Mouse (Mus musculus): ENCODE data around the gene Slc4a5. TPM values are rescaled to one million over a fixed set of nuclear protein-coding genes. Genes with fewer than 3 reads are reported as not detected.
A peak's percentile ranks its signal among the peaks of the same experiment; 100 is the strongest.

Gene Slc4a5
- 0.49 and 0.68 TPM in 2 replicates for polyA plus RNA-seq (2016; fragmentation: Nextera tagmentation; extraction: Ambion mirVana)

- no peaks in the 10 kb centered on the region for H3K9me3 ChIP-seq
- H3K4me2 ChIP-seq, result no peak within 1 kb of the TSS
- ATAC-seq (ENCODE audit: insufficient number of reproducible peaks, insufficient read depth, low FRiP score, low TSS enrichment, low read depth), result no peak
- no peak within 1 kb of the TSS for H3K9ac ChIP-seq (replicated peaks)
- peaks cover 6% of the 10 kb centered on the region; the same call in 1 of the 2 replicates for H3K4me1 ChIP-seq (replicated peaks)
- H3K36me3 ChIP-seq, result no peaks in the 10 kb centered on the region
- H3K27ac ChIP-seq, result no peak within 1 kb of the TSS
- H3K4me3 ChIP-seq (replicated peaks), result no peak within 1 kb of the TSS
- no peaks in the 10 kb centered on the region for H3K27me3 ChIP-seq
- WGBS, result 73% methylated on average over 3 of the region's 3 CpGs
Measured at GRCm38 (mm10) chr6:83219814-83220213, at the start of gene Slc4a5. Gene Slc4a5, plus strand, starts transcription at chr6:83219828.

GRCm38 (mm10) chr6:83169872-83170271 lies 49.8 kb upstream of the Slc4a5 start:
- H3K27ac ChIP-seq, result no peak overlapping the region
- H3K4me1 ChIP-seq (replicated peaks), result peaks cover 20% of the 10 kb centered on the region
- H3K9me3 ChIP-seq, result no peaks in the 10 kb centered on the region
- 87% methylated on average over 5 of the region's 5 CpGs for WGBS
- no peaks in the 10 kb centered on the region for H3K27me3 ChIP-seq
- no peak for ATAC-seq (ENCODE audit: insufficient number of reproducible peaks, insufficient read depth, low FRiP score, low TSS enrichment, low read depth)
- H3K4me2 ChIP-seq, result no peak overlapping the region
- no peak overlapping the region for H3K4me3 ChIP-seq (replicated peaks)
- H3K9ac ChIP-seq (replicated peaks), result no peak overlapping the region
- H3K36me3 ChIP-seq, result 0 out of 2 replicates have a peak, but pooled peaks cover 6% of the 10 kb centered on the region

DNA sequence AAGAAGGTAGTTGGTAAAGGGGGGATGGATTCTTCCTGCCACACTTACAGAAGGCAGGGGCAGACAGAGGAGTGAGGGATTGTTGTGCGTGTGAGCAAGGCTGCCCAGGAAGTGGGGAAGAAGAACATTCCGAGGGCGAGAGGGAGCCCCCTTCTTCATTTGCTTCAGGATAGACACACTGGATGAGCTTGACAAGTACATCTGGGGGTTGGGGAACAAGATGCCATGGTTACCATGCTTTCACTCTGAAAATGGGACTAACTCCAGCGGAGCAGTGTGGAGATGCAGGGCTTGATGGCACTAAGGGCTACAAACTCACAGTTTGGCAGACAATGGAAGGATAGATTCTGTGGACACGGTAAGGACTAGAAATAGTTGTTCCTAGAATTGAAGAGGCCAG lies 48.6 kb upstream of the Slc4a5 start:
- H3K9me3 ChIP-seq, result no peaks in the 10 kb centered on the region
- H3K9ac ChIP-seq (replicated peaks), result no peak overlapping the region
- peaks cover 10% of the 10 kb centered on the region for H3K36me3 ChIP-seq
- H3K27ac ChIP-seq, result no peak overlapping the region
- no peak for ATAC-seq (ENCODE audit: insufficient number of reproducible peaks, insufficient read depth, low FRiP score, low TSS enrichment, low read depth)
- H3K27me3 ChIP-seq, result no peaks in the 10 kb centered on the region
- WGBS, result 77% methylated on average over 5 of the region's 5 CpGs
- no peak overlapping the region for H3K4me2 ChIP-seq
- no peak overlapping the region for H3K4me3 ChIP-seq (replicated peaks)
- peaks cover 16% of the 10 kb centered on the region for H3K4me1 ChIP-seq (replicated peaks)

DNA sequence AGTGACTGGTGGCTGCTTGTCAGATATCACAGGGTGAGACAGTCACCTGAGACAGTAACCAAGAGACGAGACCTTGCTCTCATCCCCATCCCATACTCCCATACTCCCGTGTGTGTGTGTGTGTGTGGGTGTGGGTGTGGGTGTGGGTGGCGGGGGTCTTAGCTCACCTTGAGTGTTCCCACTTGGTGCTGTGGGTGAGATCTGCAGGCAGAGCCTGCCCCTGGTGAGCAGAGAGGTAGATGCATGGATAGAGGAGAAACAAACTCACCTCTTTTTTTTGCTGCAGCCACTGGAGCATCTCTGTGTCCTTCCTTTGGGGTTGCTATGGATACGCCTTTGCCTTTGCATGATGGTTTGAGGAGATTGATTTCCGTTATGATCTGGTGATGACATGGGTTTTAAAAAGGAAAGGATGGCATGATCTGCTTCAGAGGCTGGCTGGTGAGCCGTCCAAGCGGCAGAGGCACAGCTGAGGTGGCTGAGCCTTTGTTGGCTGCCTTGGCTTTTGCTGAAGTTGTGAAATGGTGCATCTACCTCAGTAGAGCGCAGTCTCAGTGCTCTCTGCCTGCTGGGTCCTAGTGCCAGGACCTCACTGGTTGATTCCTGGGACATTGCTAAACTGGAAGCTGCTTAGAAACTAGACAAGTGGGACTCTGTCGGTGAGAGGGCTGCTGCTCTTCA lies 47.2 kb upstream of the Slc4a5 start:
- no peak overlapping the region for H3K4me3 ChIP-seq (replicated peaks)
- H3K4me2 ChIP-seq, result no peak overlapping the region
- peaks cover 4% of the 10 kb centered on the region; the same call in 1 of the 2 replicates for H3K4me1 ChIP-seq (replicated peaks)
- no peaks in the 10 kb centered on the region for H3K27me3 ChIP-seq
- H3K9me3 ChIP-seq, result no peaks in the 10 kb centered on the region
- H3K27ac ChIP-seq, result no peak overlapping the region
- H3K9ac ChIP-seq (replicated peaks), result no peak overlapping the region
- no peak for ATAC-seq (ENCODE audit: insufficient number of reproducible peaks, insufficient read depth, low FRiP score, low TSS enrichment, low read depth)
- peaks cover 13% of the 10 kb centered on the region for H3K36me3 ChIP-seq
- WGBS, result 75% methylated on average over 9 of the region's 9 CpGs

- Histone ChIP-seq H3K27ac (no peak overlapping the region), H3K4me2 (no peak overlapping the region), H3K9ac (replicated peaks) (no peak overlapping the region), H3K9me3 (no peaks in the 10 kb centered on the region), H3K4me3 (replicated peaks) (no peak overlapping the region), H3K27me3 (no peaks in the 10 kb centered on the region), H3K36me3 (peaks cover 13% of the 10 kb centered on the region), H3K4me1 (replicated peaks) (peaks cover 20% of the 10 kb centered on the region)
- no peak for ATAC-seq (ENCODE audit: insufficient number of reproducible peaks, insufficient read depth, low FRiP score, low TSS enrichment, low read depth)
- 87% methylated on average over 8 of the region's 8 CpGs for WGBS
Measured at GRCm38 (mm10) chr6:83175996-83176395, 43.6 kb upstream of the Slc4a5 start.

- Histone ChIP-seq H3K36me3 (peaks cover 33% of the 10 kb centered on the region), H3K4me3 (replicated peaks) (peak overlapping the region; percentile 35), H3K4me1 (replicated peaks) (peaks cover 16% of the 10 kb centered on the region), H3K4me2 (peak overlapping the region; percentile 59), H3K9ac (replicated peaks) (peak overlapping the region; percentile 47), H3K27me3 (no peaks in the 10 kb centered on the region), H3K27ac (no peak overlapping the region), H3K9me3 (no peaks in the 10 kb centered on the region)
- peak; percentile 57 for ATAC-seq (ENCODE audit: insufficient number of reproducible peaks, insufficient read depth, low FRiP score, low TSS enrichment, low read depth)
- 19% methylated on average over 12 of the region's 12 CpGs for WGBS
Measured at GRCm38 (mm10) chr6:83179390-83180117, 40.1 kb upstream of the Slc4a5 start.

GRCm38 (mm10) chr6:83180605-83181004 lies 39.0 kb upstream of the Slc4a5 start:
- WGBS, result 72% methylated on average over 6 of the region's 6 CpGs
- H3K27me3 ChIP-seq, result no peaks in the 10 kb centered on the region
- peaks cover 38% of the 10 kb centered on the region for H3K36me3 ChIP-seq
- no peak overlapping the region for H3K4me2 ChIP-seq
- H3K27ac ChIP-seq, result no peak overlapping the region
- H3K4me1 ChIP-seq (replicated peaks), result peaks cover 22% of the 10 kb centered on the region
- H3K4me3 ChIP-seq (replicated peaks), result no peak overlapping the region
- no peak overlapping the region for H3K9ac ChIP-seq (replicated peaks)
- no peaks in the 10 kb centered on the region for H3K9me3 ChIP-seq
- ATAC-seq (ENCODE audit: insufficient number of reproducible peaks, insufficient read depth, low FRiP score, low TSS enrichment, low read depth), result no peak

DNA sequence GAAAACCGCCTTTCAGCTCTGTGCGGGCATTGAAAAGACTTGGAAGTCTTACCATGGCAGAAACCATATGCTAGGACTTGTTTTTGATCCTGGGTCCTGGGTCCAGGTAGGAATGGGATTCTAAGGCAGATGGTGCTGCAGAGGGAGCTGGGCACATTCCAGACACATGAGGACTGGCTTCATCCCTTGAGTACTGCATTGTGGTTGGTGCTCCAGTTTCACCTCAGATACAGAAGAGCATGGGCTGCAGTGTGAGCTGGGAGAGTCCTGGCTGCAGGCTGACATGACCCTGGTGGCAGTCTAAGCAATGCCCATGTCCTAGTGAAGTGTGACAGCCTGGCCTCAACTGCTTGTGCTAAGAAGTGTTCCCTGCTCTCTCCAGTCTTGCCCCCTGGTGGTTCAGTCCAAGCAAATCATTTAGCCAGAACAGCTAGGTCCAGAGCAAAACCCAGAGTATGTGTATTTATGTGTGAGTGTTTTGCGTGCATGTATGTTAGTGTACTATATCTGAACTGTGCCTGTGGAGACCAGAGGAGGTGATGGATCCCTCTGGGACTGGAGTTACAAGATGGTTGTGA lies 34.7 kb upstream of the Slc4a5 start:
- peaks cover 57% of the 10 kb centered on the region for H3K36me3 ChIP-seq
- 84% methylated on average over 3 of the region's 3 CpGs for WGBS

GRCm38 (mm10) chr6:83185895-83186861 lies 33.5 kb upstream of the Slc4a5 start:
- Histone ChIP-seq H3K4me3 (replicated peaks) (peak overlapping the region; percentile 37), H3K4me2 (peak overlapping the region; percentile 61), H3K4me1 (replicated peaks) (peaks cover 26% of the 10 kb centered on the region), H3K36me3 (peaks cover 69% of the 10 kb centered on the region), H3K27me3 (no peaks in the 10 kb centered on the region), H3K27ac (peak overlapping the region; percentile 72), H3K9ac (replicated peaks) (peak overlapping the region; percentile 50), H3K9me3 (no peaks in the 10 kb centered on the region)
- 3% methylated on average over 25 of the region's 25 CpGs for WGBS
- peak; percentile 85 for ATAC-seq (ENCODE audit: insufficient number of reproducible peaks, insufficient read depth, low FRiP score, low TSS enrichment, low read depth)

More for the DNA sequence above, 34.7 kb upstream of the Slc4a5 start:
- Histone ChIP-seq H3K27me3 (no peaks in the 10 kb centered on the region), H3K27ac (no peak overlapping the region), H3K9ac (replicated peaks) (no peak overlapping the region), H3K9me3 (no peaks in the 10 kb centered on the region), H3K4me1 (replicated peaks) (peaks cover 27% of the 10 kb centered on the region), H3K4me3 (replicated peaks) (no peak overlapping the region), H3K4me2 (no peak overlapping the region)
- ATAC-seq (ENCODE audit: insufficient number of reproducible peaks, insufficient read depth, low FRiP score, low TSS enrichment, low read depth), result no peak

GRCm38 (mm10) chr6:83186946-83187345 lies 32.7 kb upstream of the Slc4a5 start:
- no peak overlapping the region for H3K4me3 ChIP-seq (replicated peaks)
- no peaks in the 10 kb centered on the region for H3K27me3 ChIP-seq
- H3K36me3 ChIP-seq, result peaks cover 76% of the 10 kb centered on the region
- H3K4me2 ChIP-seq, result peak overlapping the region; percentile 61
- H3K4me1 ChIP-seq (replicated peaks), result peaks cover 26% of the 10 kb centered on the region
- H3K9ac ChIP-seq (replicated peaks), result no peak overlapping the region
- no peaks in the 10 kb centered on the region for H3K9me3 ChIP-seq
- WGBS, result 77% methylated on average over 2 of the region's 2 CpGs
- H3K27ac ChIP-seq, result peak overlapping the region; percentile 72
- ATAC-seq (ENCODE audit: insufficient number of reproducible peaks, insufficient read depth, low FRiP score, low TSS enrichment, low read depth), result no peak

All from limb, embryonic 12.5 days (tissue).